Mouse (Mus musculus) liver, embryonic 15.5 days (tissue): ENCODE data around the gene H2-Q10. TPM values are rescaled to one million over a fixed set of nuclear protein-coding genes. Genes with fewer than 3 reads are reported as not detected.

Source experiments
- ATAC-seq: fragments of 200-750 bp; cut with Nextera tagmentation; 2 replicates; pipeline ENCODE4 v1.8.0; 2017; ENCODE audit warnings: moderate number of reproducible peaks, mild to moderate bottlenecking, moderate library complexity; ENCODE audit not compliant: insufficient read depth
- H3K27ac ChIP-seq: fragments of 300-500 bp; sonication (generic); replicated peaks from 2 replicates; pipeline ENCODE4 v1.5.1; 2015; ENCODE audit warnings: mild to moderate bottlenecking, inconsistent platforms
- H3K27me3 ChIP-seq: fragments of 300-500 bp; sonication (generic); 2 replicates; pipeline ENCODE4 v1.6.1; 2015; ENCODE audit warnings: mild to moderate bottlenecking, inconsistent platforms
- H3K36me3 ChIP-seq: fragments of 300-500 bp; sonication (generic); replicated peaks from 2 replicates; pipeline ENCODE4 v1.6.1; 2015; ENCODE audit warnings: moderate library complexity, mild to moderate bottlenecking, inconsistent platforms
- H3K4me1 ChIP-seq: fragments of 300-500 bp; sonication (generic); replicated peaks from 2 replicates; pipeline ENCODE4 v1.6.1; 2015; ENCODE audit warnings: inconsistent platforms
- H3K4me2 ChIP-seq: fragments of 300-500 bp; sonication (generic); 2 replicates; pipeline ENCODE4 v1.6.1; 2015; ENCODE audit warnings: moderate library complexity, mild to moderate bottlenecking, inconsistent platforms
- H3K4me3 ChIP-seq: fragments of 300-500 bp; sonication (generic); replicated peaks from 2 replicates; pipeline ENCODE4 v1.5.1; 2015; ENCODE audit warnings: mild to moderate bottlenecking, inconsistent platforms
- H3K9ac ChIP-seq: fragments of 300-500 bp; sonication (generic); 2 replicates; pipeline ENCODE4 v1.6.1; 2015; ENCODE audit warnings: moderate library complexity, mild to moderate bottlenecking, inconsistent platforms
- H3K9me3 ChIP-seq: fragments of 300-500 bp; sonication (generic); replicated peaks from 2 replicates; pipeline ENCODE4 v1.6.1; 2016; ENCODE audit warnings: inconsistent platforms
- WGBS: fragments of 180-500 bp; shearing (Covaris S2); methylation state at CpG from one replicate; pipeline ENCODE4 v1.1.7; 2015; ENCODE audit warnings: mixed read lengths; ENCODE audit not compliant: insufficient replicate concordance; 5-methylcytosine and 5-hydroxymethylcytosine counted together
- polyA plus RNA-seq: library from polyadenylated mRNA; unstranded; fragments of >200 nt; fragmentation: Nextera tagmentation; extraction: Ambion mirVana; gene quantifications from 2 replicates; pipeline ENCODE4 v1.2.1, GENCODE M21; 2015

H2-Q10 gene
- polyA plus RNA-seq, 1 experiment from 2014 or later = 322 TPM

DNA sequence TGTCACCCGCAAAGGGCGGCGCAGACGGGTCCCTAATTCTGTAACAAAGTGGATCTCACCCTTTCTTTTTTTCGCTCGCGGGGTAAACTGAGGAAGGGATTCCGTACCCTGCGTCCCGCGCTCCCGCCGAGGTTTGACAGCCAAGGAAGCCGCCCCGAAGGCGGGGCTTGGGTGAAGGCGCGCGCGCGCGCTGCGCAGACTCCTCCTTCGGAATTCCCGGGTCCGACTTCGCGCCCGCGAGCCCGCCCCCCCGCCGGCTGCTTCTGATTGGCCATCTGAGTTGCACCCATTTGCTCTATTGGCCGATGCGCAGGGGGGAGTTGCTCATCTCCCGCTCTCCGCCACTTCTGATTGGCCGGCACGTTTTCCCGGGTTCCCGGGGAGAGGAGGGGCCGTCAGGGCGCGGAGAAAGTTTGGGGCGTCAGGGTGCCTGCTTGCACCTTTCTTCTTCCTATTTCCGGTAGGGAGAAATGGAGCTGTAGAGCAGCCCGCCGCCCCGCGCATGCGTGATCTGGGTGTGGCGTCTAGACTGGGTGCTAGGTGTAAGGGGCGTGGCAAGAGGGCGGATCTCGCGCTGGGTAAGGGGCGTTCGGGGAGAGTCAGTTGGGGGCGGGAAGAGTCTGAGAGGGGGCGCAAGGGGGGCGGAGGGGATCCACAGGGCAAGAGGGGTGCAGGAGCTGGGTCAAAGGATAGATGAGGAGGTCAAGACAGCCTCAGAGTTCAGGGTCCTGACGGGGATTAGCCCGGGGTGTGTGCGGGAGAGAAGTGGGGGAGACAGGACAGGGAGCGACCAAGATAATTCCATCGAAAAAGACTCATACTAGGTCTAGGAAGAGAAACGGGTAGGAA lies 47.0 kb downstream of the H2-Q10 start, which contains the start of the genes Tcf19 and Cchcr1:
TSS of gene Tcf19 (minus strand) at position 173 of the 849 bp plus-strand sequence.
TSS of gene Cchcr1 (plus strand) at position 449 of the 849 bp plus-strand sequence.
- Histone ChIP-seq H3K36me3 (peaks cover 40% of the 10 kb centered on the region), H3K9ac (peak within 1 kb of the TSS; percentile 64), H3K4me1 (peaks cover 43% of the 10 kb centered on the region), H3K27ac (peak within 1 kb of the TSS; percentile 78), H3K9me3 (no peaks in the 10 kb centered on the region), H3K27me3 (no peaks in the 10 kb centered on the region), H3K4me2 (peak within 1 kb of the TSS; percentile 87), H3K4me3 (peak within 1 kb of the TSS; percentile 72)
- peak; percentile 94 for ATAC-seq
- under 1% methylated on average over 67 of the region's 67 CpGs for WGBS

DNA sequence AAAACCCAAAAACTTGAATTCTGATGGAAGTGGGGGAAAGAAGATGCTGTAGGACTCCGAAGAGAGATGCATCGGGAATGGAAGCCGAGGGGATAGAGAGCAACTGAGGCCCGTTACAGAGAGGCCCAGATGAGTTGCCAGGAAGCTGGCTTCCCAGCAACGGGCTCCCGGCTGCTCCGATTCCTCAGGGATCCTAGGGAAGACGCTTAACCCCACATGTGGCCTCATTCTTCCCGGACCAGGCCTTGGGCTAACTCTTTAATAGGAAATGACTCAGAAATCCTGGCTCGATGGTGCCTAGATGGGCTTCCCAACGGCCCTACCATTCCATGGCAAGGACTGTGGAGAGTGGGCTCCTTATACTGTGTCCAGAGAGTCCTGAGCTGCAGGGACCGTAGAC lies 47.6 kb downstream of the H2-Q10 start:
- Histone ChIP-seq H3K36me3 (peaks cover 38% of the 10 kb centered on the region), H3K9me3 (no peaks in the 10 kb centered on the region), H3K9ac (peak overlapping the region; percentile 61), H3K4me2 (peak overlapping the region; percentile 87), H3K4me3 (peak overlapping the region; percentile 72), H3K4me1 (peaks cover 43% of the 10 kb centered on the region), H3K27ac (peak overlapping the region; percentile 78), H3K27me3 (no peaks in the 10 kb centered on the region)
- no peak for ATAC-seq
- 14% methylated on average over 12 of the region's 12 CpGs for WGBS

Other genes with a start within 250 kb of the H2-Q10 start
- 0.24 TPM in 1 of 2 replicates, not detected in the other for gene Gm16181, start 249.3 kb upstream of the H2-Q10 start, polyA plus RNA-seq
- gene Atp6v1g2, start 236.4 kb upstream of the H2-Q10 start, polyA plus RNA-seq = 0.58 and 0.63 TPM in 2 replicates
- gene Nfkbil1, start 234.3 kb upstream of the H2-Q10 start, polyA plus RNA-seq = 3.2 and 3.6 TPM in 2 replicates
- gene Ddx39b, start 228.3 kb upstream of the H2-Q10 start, polyA plus RNA-seq = 141 and 150 TPM in 2 replicates
- gene H2-D1, start 207.4 kb upstream of the H2-Q10 start, polyA plus RNA-seq = 99.7 and 119 TPM in 2 replicates
- gene H2-Q1, start 149.7 kb upstream of the H2-Q10 start, polyA plus RNA-seq = 0.58 and 0.70 TPM in 2 replicates
- gene H2-Q2, start 127.8 kb upstream of the H2-Q10 start, polyA plus RNA-seq = 0.94 and 1.4 TPM in 2 replicates
- 2.2 and 2.7 TPM in 2 replicates for gene H2-Q4, start 90.5 kb upstream of the H2-Q10 start, polyA plus RNA-seq
- 9.5 and 11.9 TPM in 2 replicates for gene H2-Q6, start 45.2 kb upstream of the H2-Q10 start, polyA plus RNA-seq
- 18.4 and 18.7 TPM in 2 replicates for gene H2-Q7, start 30.9 kb upstream of the H2-Q10 start, polyA plus RNA-seq
- not detected in 2 replicates for gene Pou5f1, start 35.9 kb downstream of the H2-Q10 start, polyA plus RNA-seq
- gene Tcf19, start 46.7 kb downstream of the H2-Q10 start, polyA plus RNA-seq = 44.6 and 47.9 TPM in 2 replicates
- 7.4 and 8.7 TPM in 2 replicates for gene Cchcr1, start 47.0 kb downstream of the H2-Q10 start, polyA plus RNA-seq
- 0.14 TPM in 2 replicates for gene Psors1c2, start 63.1 kb downstream of the H2-Q10 start, polyA plus RNA-seq
- gene Cdsn, start 82.0 kb downstream of the H2-Q10 start, polyA plus RNA-seq = 0.03 and 0.05 TPM in 2 replicates
- gene 2300002M23Rik, start 97.4 kb downstream of the H2-Q10 start, polyA plus RNA-seq = not detected in 2 replicates
- not detected in 2 replicates for gene Sfta2, start 131.5 kb downstream of the H2-Q10 start, polyA plus RNA-seq
- gene Gm9573, start 156.5 kb downstream of the H2-Q10 start, polyA plus RNA-seq = not detected in 2 replicates
- 0.03 and 0.05 TPM in 2 replicates for gene Mucl3, start 173.6 kb downstream of the H2-Q10 start, polyA plus RNA-seq
- 6.1 and 6.5 TPM in 2 replicates for gene Vars2, start 197.5 kb downstream of the H2-Q10 start, polyA plus RNA-seq
- 21.7 and 25.5 TPM in 2 replicates for gene Gtf2h4, start 203.7 kb downstream of the H2-Q10 start, polyA plus RNA-seq
- 2.6 and 3.4 TPM in 2 replicates for gene Ddr1, start 234.5 kb downstream of the H2-Q10 start, polyA plus RNA-seq